Mouse (Mus musculus) embryonic facial prominence, embryonic 12.5 days (tissue): ENCODE data around the gene Atxn2. TPM values are rescaled to one million over a fixed set of nuclear protein-coding genes. Genes with fewer than 3 reads are reported as not detected.

Experiments used
- ATAC-seq: fragments of 200-750 bp; cut with Nextera tagmentation; 2 replicates; pipeline ENCODE4 v1.8.0; 2017; ENCODE audit not compliant: insufficient number of reproducible peaks, insufficient read depth, low FRiP score, low TSS enrichment
- H3K27ac ChIP-seq: fragments of 300-500 bp; sonication (generic); 2 replicates; pipeline ENCODE4 v1.5.1; 2016; ENCODE audit warnings: mild to moderate bottlenecking
- H3K27me3 ChIP-seq: fragments of 300-500 bp; sonication (generic); 2 replicates; pipeline ENCODE4 v1.6.1; 2016; ENCODE audit warnings: mild to moderate bottlenecking, moderate library complexity
- H3K36me3 ChIP-seq: fragments of 300-500 bp; sonication (generic); 2 replicates; pipeline ENCODE4 v1.6.1; 2016; ENCODE audit warnings: mild to moderate bottlenecking
- H3K4me1 ChIP-seq: fragments of 300-500 bp; sonication (generic); 2 replicates; pipeline ENCODE4 v1.6.1; 2016
- H3K4me2 ChIP-seq: fragments of 300-500 bp; sonication (generic); replicated peaks from 2 replicates; pipeline ENCODE4 v1.6.1; 2016; ENCODE audit warnings: mild to moderate bottlenecking, moderate library complexity
- H3K4me3 ChIP-seq: fragments of 300-500 bp; sonication (generic); 2 replicates; pipeline ENCODE4 v1.5.1; 2016; ENCODE audit warnings: mild to moderate bottlenecking
- H3K9ac ChIP-seq: fragments of 300-500 bp; sonication (generic); 2 replicates; pipeline ENCODE4 v1.6.1; 2016; ENCODE audit warnings: mild to moderate bottlenecking, moderate library complexity
- H3K9me3 ChIP-seq: fragments of 300-500 bp; sonication (generic); 2 replicates; pipeline ENCODE4 v1.6.1; 2016; ENCODE audit warnings: mild to moderate bottlenecking, moderate library complexity
- WGBS: fragments of 180-500 bp; shearing (Covaris S2); methylation state at CpG from one replicate; pipeline ENCODE4 v1.1.7; 2016; 5-methylcytosine and 5-hydroxymethylcytosine counted together
- polyA plus RNA-seq: library from polyadenylated mRNA; unstranded; fragments of >200 nt; fragmentation: Nextera tagmentation; extraction: Ambion mirVana; gene quantifications from 2 replicates; pipeline ENCODE4 v1.2.1, GENCODE M21; 2016

Atxn2 gene
- polyA plus RNA-seq, 1 experiment from 2014 or later: 72.3 TPM

DNA sequence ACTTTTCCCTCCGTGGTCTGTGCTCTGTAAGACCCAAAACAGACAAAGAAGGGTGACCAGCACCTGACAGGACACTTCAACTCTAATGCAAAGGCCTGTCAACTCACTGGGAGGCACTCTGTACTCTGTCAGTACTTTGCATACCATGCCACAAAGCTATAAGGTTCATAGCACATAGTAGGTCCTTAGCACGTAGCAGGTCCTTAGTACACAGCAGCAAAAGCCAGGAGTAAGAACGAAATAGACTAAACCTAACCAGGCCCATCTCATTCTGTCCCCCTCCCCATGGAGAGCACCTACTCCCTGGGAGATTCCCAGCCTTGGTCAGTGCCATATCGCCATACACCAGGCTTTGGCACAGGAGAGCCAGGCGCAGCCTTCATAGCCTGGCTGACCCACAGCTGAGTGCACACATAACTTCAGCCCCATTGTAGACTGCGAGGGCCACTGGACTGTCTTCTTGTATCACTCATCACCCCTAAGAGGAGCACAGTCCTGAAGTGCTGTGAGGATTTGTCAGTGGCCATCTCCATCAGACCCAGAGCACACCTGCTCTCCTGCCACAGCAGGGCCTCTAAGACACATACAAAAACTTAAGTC lies 120.0 kb downstream of the Atxn2 start:
- ATAC-seq: no peak
- Histone ChIP-seq H3K9me3 (no peaks in the 10 kb centered on the region), H3K27me3 (peaks cover 38% of the 10 kb centered on the region), H3K36me3 (peaks cover 8% of the 10 kb centered on the region; the same call in 1 of the 2 replicates), H3K9ac (no peak overlapping the region), H3K4me2 (no peak overlapping the region), H3K4me1 (peaks cover 47% of the 10 kb centered on the region), H3K27ac (no peak overlapping the region), H3K4me3 (no peak overlapping the region)
- WGBS: 91% methylated on average over 6 of the region's 6 CpGs

DNA sequence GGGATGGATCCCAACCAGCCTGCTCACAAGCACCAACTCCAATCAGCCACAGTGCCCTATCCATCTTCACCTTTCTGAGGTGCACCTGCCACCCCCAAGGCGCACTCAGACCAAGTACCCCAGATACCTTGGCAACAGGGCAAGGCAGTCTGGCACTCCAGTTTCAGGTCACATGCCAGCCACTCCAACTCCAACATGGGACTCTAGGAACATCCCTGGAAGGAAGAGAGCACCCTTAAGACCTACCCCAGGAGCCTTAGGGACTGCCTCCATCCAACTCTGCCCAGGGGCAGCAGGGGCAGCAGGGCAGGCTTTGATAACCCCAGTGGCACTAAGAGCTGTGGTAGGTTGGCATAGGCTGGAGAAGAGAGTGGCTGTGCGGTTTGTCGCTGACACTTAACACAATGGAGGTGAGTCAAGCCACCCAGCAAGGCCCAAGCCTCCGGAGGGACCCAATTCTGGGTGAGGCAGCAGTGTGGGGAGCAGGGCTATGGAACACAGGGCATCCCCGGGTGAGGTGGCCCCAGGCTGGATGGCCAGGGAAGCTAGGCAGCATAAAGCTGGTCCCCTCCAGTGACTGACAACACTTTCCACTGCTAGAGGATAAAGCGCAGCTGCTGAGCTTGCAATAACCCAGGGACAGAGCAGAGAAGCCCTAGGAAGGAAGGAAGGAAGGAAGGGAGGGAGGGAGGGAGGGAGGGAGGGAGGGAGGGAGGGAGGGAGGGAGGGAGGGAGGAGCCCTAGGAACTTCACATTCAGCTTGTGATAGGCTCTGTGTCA lies 121.4 kb downstream of the Atxn2 start:
- Histone ChIP-seq H3K4me2 (no peak overlapping the region), H3K9me3 (no peaks in the 10 kb centered on the region), H3K9ac (no peak overlapping the region), H3K4me3 (no peak overlapping the region), H3K4me1 (peaks cover 49% of the 10 kb centered on the region), H3K36me3 (0 out of 2 replicates have a peak, but pooled peaks cover 3% of the 10 kb centered on the region), H3K27me3 (peaks cover 39% of the 10 kb centered on the region), H3K27ac (no peak overlapping the region)
- no peak for ATAC-seq
- WGBS: 86% methylated on average over 6 of the region's 6 CpGs

DNA sequence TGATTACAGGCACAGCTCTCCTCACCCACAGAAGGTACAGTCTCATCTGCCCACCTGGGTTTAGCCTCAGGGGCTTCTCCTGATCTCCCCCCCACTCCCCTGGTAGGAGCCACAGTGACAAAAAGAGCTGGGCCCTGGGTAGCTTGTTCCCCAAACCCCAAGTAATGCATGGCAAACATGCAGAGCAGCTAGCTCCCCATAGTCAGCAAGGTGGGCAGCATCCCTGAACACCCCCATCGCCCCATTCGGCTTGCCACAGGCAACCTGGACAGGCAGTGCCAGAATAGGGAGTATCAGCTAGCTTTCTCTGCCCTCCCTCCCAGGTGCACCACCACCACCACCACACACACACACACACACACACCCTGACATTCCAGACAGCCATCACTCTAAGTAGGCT lies 122.0 kb downstream of the Atxn2 start:
- H3K9ac ChIP-seq: no peak overlapping the region
- H3K4me1 ChIP-seq: peaks cover 55% of the 10 kb centered on the region
- no peaks in the 10 kb centered on the region for H3K9me3 ChIP-seq
- H3K27ac ChIP-seq: no peak overlapping the region
- peaks cover 39% of the 10 kb centered on the region for H3K27me3 ChIP-seq
- ATAC-seq: no peak
- H3K4me3 ChIP-seq: no peak overlapping the region
- 93% methylated on average over 2 of the region's 2 CpGs for WGBS
- H3K36me3 ChIP-seq: 0 out of 2 replicates have a peak, but pooled peaks cover under 1% of the 10 kb centered on the region
- no peak overlapping the region for H3K4me2 ChIP-seq

DNA sequence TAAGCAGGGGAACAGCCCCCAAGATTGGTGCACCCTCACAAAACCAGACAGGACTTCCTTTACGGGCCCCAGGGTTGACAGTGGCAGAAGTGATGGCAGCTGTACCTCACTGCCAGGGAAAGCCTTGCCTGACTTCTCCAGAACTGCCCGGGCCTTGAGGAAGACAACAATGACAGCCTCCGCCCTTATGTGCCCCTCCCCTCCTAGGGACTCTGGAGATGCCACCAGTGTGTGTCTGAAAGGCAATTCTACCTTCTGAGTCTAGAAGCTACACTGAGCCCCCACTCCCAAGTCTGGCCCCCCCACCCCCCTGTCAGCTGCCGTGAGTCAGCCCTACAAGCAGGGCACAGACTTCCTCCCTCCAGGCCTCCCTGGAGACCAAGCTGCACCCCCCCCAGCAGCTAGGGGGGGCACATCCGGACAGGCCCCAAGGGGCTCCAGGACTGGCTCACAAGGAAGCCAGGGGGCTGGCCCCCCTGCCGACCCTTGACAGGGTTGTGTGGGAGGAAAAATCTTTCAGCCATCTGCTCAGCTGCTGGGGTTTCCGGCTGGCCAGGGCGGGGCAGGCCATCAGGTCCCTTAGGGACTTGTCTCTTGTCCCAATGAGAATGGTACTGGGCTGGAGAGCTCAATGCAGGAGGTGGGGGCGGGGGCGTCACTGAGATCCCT lies 122.6 kb downstream of the Atxn2 start:
- no peaks in the 10 kb centered on the region for H3K36me3 ChIP-seq
- H3K9me3 ChIP-seq: no peaks in the 10 kb centered on the region
- no peak overlapping the region for H3K4me3 ChIP-seq
- peaks cover 37% of the 10 kb centered on the region for H3K27me3 ChIP-seq
- H3K4me1 ChIP-seq: peaks cover 55% of the 10 kb centered on the region
- no peak overlapping the region for H3K9ac ChIP-seq
- ATAC-seq: no peak
- WGBS: 42% methylated on average over 10 of the region's 10 CpGs
- H3K27ac ChIP-seq: no peak overlapping the region
- peak overlapping the region; percentile 9; the same call in 1 of the 2 replicates for H3K4me2 ChIP-seq

DNA sequence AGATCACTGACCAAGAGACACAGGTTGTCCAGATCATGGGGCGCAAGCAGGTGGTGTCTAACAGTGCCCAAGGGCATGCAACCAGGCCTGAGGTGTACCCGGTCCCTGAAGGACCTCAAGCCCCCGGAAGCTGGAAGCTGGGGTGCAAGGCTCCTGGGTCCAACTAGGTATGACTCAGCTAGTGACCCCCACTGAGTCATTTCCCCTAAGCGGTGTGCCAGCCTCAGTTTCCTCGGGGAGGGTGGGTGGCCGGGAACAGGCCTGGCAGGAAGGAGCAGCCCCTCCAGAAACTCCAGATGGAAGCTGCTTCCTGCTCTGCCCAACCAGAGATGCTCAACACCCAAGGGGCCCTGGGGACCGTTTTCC lies 123.1 kb downstream of the Atxn2 start:
- peaks cover 38% of the 10 kb centered on the region for H3K27me3 ChIP-seq
- no peak for ATAC-seq
- H3K4me1 ChIP-seq: peaks cover 54% of the 10 kb centered on the region
- H3K27ac ChIP-seq: no peak overlapping the region
- H3K9ac ChIP-seq: no peak overlapping the region
- H3K9me3 ChIP-seq: no peaks in the 10 kb centered on the region
- H3K36me3 ChIP-seq: no peaks in the 10 kb centered on the region
- no peak overlapping the region for H3K4me2 ChIP-seq
- WGBS: 70% methylated on average over 7 of the region's 7 CpGs
- no peak overlapping the region for H3K4me3 ChIP-seq

DNA sequence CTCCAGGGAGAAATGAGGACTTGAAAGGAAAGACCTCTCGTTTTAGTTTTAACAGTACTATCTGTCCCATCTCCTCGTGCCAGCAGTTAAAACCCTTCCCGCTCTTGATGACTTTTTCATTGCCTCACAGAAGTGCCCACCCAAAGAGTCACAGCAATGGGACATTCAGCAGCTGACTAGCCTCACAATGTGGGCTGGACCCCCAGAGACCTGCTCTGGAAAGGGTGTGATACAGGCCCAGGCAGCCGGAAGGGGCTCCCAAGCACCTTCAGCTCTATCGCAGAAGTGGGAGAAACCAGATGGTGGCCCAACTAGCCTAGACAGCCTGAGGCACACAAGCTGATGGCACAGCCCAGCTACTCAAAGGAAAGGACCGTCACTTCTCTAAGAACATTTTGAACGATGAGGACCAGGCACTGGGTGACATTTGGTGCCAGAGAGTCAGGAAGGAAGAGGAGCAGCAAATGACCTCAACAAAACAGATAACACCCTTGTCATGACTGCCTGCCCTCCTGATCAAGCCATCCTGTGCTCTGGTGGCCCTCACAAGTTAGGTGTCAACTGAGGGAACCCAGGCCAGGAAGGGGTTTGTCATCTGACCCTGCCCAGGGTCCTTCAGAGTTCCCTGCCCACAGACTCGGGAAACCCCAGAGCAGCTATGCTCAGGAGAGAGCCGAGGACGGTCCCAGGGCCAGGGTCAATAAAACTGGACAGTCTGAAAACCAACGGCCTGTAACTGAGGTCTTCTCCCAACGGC lies 124.0 kb downstream of the Atxn2 start:
- no peak for ATAC-seq
- 43% methylated on average over 12 of the region's 12 CpGs for WGBS
- Histone ChIP-seq H3K9ac (peak overlapping the region; percentile 77), H3K4me3 (peak overlapping the region; percentile 75), H3K27me3 (peaks cover 35% of the 10 kb centered on the region), H3K9me3 (no peaks in the 10 kb centered on the region), H3K4me2 (peak overlapping the region; percentile 95), H3K36me3 (no peaks in the 10 kb centered on the region), H3K4me1 (peaks cover 51% of the 10 kb centered on the region), H3K27ac (no peak overlapping the region)

DNA sequence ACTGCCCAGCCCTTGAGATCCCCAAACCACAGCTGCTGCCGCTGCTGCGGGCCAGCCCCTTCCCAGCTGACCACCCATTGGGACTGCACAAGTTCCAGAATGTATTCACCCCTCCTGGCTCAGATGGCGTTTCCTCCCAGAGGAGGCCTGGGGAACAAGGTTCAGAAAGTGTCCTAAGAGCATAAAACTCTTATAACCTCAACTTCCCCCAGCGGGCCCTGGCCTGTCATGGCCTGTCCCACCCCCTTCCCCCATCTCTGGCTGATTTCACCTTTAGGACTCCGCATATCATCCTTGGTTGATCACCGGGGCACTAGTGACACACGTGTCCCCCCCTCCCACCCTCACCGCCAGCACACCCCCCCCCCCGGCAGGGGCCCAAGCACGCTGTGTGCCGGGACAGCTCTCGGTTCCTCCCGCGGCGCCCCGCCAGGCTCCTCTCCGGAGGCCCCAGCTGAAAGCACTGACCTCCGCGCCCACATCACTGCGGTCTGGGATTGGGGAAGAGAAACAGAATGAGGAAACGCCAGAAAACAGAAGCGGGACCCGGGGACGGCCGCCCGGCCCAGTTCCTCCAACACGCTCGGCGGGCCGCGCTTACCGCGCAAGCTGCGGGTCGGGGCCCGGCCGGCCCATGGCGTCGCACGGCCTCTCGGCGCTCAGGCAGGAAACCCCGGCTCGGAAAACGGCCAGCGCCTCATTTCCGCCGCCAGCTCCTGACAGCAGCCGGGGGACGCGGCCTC lies 125.0 kb downstream of the Atxn2 start:
- WGBS: under 1% methylated on average over 51 of the region's 51 CpGs
- no peaks in the 10 kb centered on the region for H3K36me3 ChIP-seq
- peak overlapping the region; percentile 77 for H3K9ac ChIP-seq
- H3K4me3 ChIP-seq: peak overlapping the region; percentile 75
- H3K9me3 ChIP-seq: no peaks in the 10 kb centered on the region
- peaks cover 37% of the 10 kb centered on the region for H3K27me3 ChIP-seq
- peak overlapping the region; percentile 69 for H3K27ac ChIP-seq
- peak overlapping the region; percentile 95 for H3K4me2 ChIP-seq
- H3K4me1 ChIP-seq: peaks cover 51% of the 10 kb centered on the region
- no peak for ATAC-seq

DNA sequence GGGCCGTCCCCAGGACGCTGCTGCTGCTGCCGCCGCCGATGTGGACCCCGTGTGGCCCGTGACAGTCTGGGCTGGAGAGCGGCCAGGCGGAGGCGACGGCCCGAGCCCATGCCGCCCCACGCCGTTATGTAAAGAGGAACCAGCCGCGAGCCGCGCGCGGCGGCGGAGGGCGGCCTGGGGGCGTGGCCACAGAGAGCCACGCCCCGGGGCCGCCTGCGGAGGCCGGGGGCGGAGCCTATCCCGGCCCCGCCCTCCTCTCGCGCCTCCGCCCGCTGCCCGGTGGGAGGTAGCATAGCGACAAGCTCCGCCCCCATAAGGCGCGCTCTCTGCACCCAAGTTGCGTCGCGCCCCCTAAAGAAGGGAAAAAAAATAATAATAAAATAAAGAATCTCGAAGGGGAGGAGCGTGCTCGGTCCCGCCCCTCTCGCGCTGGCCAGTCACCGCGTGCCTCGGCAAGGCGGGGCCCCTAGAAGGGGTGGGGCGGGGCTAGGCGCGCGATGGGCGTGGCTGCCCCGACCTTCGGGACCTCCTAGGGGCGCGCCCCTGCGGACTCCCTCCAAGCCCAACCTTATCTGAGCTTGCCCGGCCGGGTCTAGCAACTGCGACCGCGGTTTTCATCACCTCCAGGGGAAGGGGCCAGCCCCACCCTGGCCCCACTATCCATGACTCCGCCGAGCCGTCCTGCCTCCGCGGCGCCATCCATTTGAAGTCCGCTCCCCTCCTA lies 125.7 kb downstream of the Atxn2 start:
- no peaks in the 10 kb centered on the region for H3K9me3 ChIP-seq
- peak overlapping the region; percentile 75 for H3K4me3 ChIP-seq
- H3K36me3 ChIP-seq: no peaks in the 10 kb centered on the region
- peaks cover 51% of the 10 kb centered on the region for H3K4me1 ChIP-seq
- 1% methylated on average over 76 of the region's 77 CpGs for WGBS
- peaks cover 36% of the 10 kb centered on the region for H3K27me3 ChIP-seq
- H3K27ac ChIP-seq: peak overlapping the region; percentile 69
- peak overlapping the region; percentile 77 for H3K9ac ChIP-seq
- H3K4me2 ChIP-seq: peak overlapping the region; percentile 95
- peak; percentile 66; the same call in 1 of the 2 replicates for ATAC-seq

DNA sequence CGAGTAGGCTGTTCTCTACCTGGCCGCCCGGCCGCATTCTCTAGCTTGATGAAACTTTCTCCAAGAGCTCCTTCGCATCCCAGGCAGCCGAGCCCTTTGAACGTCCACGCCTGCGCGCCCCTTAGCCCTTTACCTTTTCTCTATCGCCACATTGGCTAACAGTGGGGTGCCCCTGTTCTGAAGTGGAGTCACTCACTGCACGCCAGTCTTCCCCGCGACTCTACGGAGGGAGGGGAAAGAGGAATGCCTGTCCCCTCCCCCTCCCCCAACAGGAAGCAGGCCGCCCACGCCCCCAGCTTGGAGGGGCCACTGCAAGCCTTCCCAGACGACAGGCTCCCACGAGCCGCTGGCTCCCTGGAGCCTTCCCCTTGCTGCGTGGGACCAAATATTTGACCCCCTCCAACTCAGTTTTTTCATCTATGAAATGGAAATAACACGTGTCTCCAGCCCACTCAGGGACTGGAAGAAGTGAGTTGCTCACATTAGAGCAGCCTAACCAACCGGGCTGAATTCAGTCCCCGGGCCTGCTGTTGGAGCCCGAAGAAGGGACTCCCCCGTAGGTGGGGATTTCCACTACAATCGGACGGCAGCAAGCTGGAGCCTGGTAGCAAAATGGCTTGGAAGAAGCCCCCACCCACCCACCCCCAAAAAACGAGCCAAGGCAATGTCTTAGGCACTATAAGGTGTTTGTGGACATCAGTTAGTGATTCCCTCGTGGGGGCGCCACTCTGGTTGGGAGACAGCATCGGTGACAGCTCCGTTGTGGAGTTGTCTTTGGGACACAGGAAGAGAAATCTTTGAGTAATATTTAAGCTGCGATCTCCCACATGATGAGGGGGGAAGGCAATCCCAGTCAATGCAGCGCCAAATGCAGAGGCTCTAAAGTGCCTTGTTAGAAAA lies 126.6 kb downstream of the Atxn2 start, which contains the start of gene Sh2b3:
Gene Sh2b3, minus strand, starts transcription at position 206 of the 900 bp plus-strand sequence.
- Histone ChIP-seq H3K4me1 (peaks cover 49% of the 10 kb centered on the region), H3K36me3 (no peaks in the 10 kb centered on the region), H3K9ac (peak within 1 kb of the TSS; percentile 77), H3K4me2 (peak within 1 kb of the TSS; percentile 95), H3K27ac (peak within 1 kb of the TSS; percentile 69), H3K9me3 (no peaks in the 10 kb centered on the region), H3K4me3 (peak within 1 kb of the TSS; percentile 75), H3K27me3 (peaks cover 43% of the 10 kb centered on the region)
- 2% methylated on average over 35 of the region's 35 CpGs for WGBS
- peak; percentile 8; the same call in 1 of the 2 replicates for ATAC-seq
